Mouse (Mus musculus) E14TG2a.4 (cell line): Measurements from ENCODE around the gene Plb1.

Experiments
- H3K27me3 ChIP-seq: 2 replicates; pipeline ENCODE4 v1.6.1; 2014; ENCODE audit warnings: low read length, control low read depth; ENCODE audit not compliant: insufficient read depth
- H3K36me3 ChIP-seq: 2 replicates; pipeline ENCODE4 v1.6.1; 2014; ENCODE audit warnings: low read length, control low read depth; ENCODE audit not compliant: insufficient read depth
- H3K4me1 ChIP-seq: replicated peaks from 2 replicates; pipeline ENCODE4 v1.6.1; 2014; ENCODE audit warnings: low read depth, low read length, control low read depth
- H3K4me3 ChIP-seq: replicated peaks from 2 replicates; pipeline ENCODE4 v1.5.1; 2014; ENCODE audit warnings: mild to moderate bottlenecking, low read length
- H3K9me3 ChIP-seq: 2 replicates; pipeline ENCODE4 v1.6.1; 2014; ENCODE audit warnings: low read length, control low read depth
- CTCF ChIP-seq: conservative IDR thresholded peaks from 2 replicates; pipeline ENCODE4 v1.5.1; 2014; ENCODE audit warnings: low read length
- NANOG ChIP-seq: IDR thresholded peaks from 2 replicates; pipeline ENCODE4 v1.6.1; 2014; ENCODE audit warnings: borderline replicate concordance, low read length, mixed read lengths
- POU5F1 ChIP-seq: IDR thresholded peaks from 2 replicates; pipeline ENCODE4 v1.6.1; 2014; ENCODE audit warnings: low read length, borderline replicate concordance

The Plb1 gene

DNA sequence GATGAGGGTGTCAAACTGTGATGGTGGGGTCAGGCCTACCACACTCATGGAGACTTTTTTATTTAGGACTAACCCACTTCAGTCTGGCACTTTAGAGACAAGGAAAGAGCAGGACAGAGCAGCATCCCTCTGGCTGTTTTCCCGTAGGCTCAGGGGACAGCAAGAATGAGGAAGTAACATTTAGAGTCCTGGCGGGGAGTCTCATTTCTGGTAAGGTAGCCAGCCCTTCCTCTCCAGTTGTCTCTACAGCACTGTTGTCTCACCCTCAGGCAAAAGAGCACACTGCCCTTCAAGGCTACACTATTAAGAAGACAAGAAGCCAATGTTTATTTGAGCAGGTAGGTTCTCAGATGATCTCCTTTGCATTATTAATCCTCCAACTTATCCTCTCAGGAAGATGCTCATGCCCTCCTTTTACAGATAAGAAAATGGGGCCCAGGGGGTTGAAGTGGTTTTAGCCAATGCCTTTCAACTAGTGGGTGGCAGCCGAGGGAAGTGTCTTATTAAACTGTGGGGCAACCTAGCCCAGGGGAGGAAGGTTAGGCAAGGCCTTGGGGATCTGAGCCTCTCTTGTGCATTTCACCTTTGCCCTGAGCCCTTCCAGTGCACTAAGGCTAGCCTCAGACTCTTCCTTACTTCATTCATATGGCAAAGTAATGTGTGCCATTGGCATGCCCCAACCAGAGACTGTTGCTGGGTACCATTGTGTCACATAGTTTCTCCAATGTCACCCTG, 178.6 kb downstream of the Plb1 start:
- Histone ChIP-seq H3K9me3 (no peaks in the 10 kb centered on the region), H3K4me3 (no peak overlapping the region), H3K36me3 (no peaks in the 10 kb centered on the region), H3K27me3 (0 out of 2 replicates have a peak, but pooled peaks cover 2% of the 10 kb centered on the region), H3K4me1 (peaks cover 84% of the 10 kb centered on the region)
- TF ChIP-seq CTCF (no peak), NANOG (no peak), POU5F1 (no peak)

DNA sequence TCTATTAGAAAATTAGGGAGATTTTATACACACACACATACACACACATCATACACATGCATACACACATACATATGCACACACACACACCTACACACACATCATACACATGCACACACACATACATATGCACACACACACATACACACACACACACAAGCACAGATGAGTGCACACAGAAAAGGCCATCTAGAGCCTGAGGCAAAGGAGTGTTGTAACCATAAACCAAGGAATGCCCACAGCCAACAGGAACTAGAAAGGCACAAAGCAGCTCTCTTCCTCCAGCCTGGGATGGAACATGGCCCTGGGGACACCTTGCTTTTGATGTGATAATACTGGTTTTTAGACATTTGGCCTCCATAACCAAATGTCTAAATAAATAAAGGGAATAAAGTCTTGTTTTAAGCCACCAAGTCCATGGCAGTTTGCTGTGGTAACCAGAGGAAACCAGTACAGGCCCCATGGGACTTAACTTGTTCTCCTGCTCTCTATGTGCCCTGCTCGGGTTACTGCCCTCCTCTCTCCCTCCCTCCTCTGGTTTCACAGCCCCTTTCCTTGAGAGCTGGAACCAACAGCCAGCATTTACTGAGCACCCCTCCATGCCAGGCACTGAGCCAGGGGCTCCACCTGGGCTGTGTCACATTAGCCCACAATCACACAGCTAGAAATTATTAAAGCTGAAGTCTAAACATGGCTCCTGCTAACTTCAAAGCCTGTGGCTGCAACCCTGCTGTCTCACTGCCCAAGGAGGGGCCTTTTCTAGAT, 179.9 kb downstream of the Plb1 start:
- TF ChIP-seq CTCF: no peak
- TF ChIP-seq POU5F1: no peak
- H3K4me3 ChIP-seq: no peak overlapping the region
- peaks cover 73% of the 10 kb centered on the region for H3K4me1 ChIP-seq
- no peaks in the 10 kb centered on the region for H3K9me3 ChIP-seq
- no peaks in the 10 kb centered on the region for H3K36me3 ChIP-seq
- H3K27me3 ChIP-seq: no peaks in the 10 kb centered on the region

DNA sequence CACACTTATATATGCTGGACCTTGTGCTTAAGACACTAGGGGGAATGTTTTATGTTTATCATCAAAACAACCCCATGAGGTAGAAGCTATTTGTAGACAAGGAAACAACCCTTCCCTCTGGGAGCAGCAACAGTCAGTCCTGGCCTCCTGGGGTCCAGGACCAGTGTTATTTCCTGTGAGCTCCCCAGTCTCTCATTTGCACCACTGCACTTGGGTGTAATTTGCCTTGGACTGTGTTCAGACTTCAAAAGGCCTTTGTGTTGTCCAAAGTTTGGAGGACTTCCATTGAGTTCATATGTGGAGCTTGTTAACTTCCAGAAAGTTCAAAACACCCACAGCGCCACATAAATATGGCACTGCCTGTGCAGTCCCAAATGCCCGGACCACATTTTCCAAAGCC, 180.6 kb downstream of the Plb1 start:
- peaks cover 66% of the 10 kb centered on the region for H3K4me1 ChIP-seq
- no peaks in the 10 kb centered on the region for H3K9me3 ChIP-seq
- H3K27me3 ChIP-seq: no peaks in the 10 kb centered on the region
- no peaks in the 10 kb centered on the region for H3K36me3 ChIP-seq
- TF ChIP-seq NANOG (no peak), POU5F1 (no peak), CTCF (no peak)
- H3K4me3 ChIP-seq: no peak overlapping the region

GRCm38 (mm10) chr5:32413569-32413968, 181.1 kb downstream of the Plb1 start:
- H3K9me3 ChIP-seq: no peaks in the 10 kb centered on the region
- peaks cover 61% of the 10 kb centered on the region for H3K4me1 ChIP-seq
- H3K27me3 ChIP-seq: no peaks in the 10 kb centered on the region
- H3K36me3 ChIP-seq: no peaks in the 10 kb centered on the region
- H3K4me3 ChIP-seq: no peak overlapping the region
- no peak for TF ChIP-seq CTCF
- TF ChIP-seq NANOG: no peak

DNA sequence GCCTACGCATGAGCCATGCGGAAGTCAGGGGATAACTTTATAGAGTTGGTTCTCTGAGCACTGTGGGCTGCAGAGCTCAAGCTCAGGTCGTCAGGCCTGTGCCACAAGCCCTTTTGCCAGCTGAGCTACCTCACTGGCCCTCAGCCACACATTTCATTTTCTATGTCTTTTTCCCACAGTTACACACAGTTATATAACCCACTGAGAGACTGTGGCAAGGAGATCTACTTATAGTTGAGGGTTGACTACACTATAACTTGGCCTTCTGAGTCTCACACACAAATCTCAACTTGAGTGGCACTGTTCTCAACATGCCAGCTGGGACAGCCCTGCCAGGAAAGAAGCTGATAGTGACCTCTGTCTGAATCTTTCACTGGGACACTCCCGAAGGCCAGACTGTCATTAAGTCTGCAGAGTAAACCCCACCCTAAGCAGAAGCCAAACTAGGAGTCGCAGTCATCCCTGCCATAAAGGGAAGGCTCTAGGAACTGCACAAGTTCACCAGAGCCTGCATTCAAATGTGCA, 182.0 kb downstream of the Plb1 start:
- Histone ChIP-seq H3K9me3 (no peaks in the 10 kb centered on the region), H3K27me3 (no peaks in the 10 kb centered on the region), H3K4me3 (no peak overlapping the region), H3K4me1 (peaks cover 53% of the 10 kb centered on the region), H3K36me3 (no peaks in the 10 kb centered on the region)
- TF ChIP-seq NANOG (no peak), CTCF (no peak), POU5F1 (no peak)

DNA sequence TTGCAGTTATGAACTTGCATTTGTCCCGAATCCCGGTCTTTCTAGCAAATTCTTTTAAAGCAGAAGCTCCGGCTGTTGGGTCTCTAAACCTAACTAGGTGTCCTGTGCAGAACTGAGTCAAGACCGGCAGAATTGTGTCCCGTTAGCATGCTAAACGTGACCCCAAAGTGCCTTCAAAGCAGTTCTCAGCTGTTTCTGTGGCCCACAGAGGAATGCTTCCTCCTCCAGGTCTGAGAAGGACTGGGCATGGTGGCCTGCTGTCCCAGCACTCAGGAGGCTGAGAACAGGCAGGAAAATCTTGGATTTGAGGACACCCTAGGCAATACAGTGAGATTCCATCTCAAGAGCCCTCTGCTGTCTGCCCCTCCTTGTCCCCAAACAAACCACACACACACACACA, 183.0 kb downstream of the Plb1 start:
- TF ChIP-seq POU5F1 (no peak), NANOG (no peak), CTCF (no peak)
- Histone ChIP-seq H3K27me3 (0 out of 2 replicates have a peak, but pooled peaks cover 5% of the 10 kb centered on the region), H3K9me3 (no peaks in the 10 kb centered on the region), H3K36me3 (no peaks in the 10 kb centered on the region), H3K4me3 (no peak overlapping the region), H3K4me1 (peaks cover 46% of the 10 kb centered on the region)
